Mouse (Mus musculus) NIH3T3 (cell line): Measurements from ENCODE around the gene Asic2.

Experiments used
- DNase-seq: peaks from one replicate; pipeline ENCODE4 v3.0.0-alpha.2; 2012; ENCODE audit warnings: low read depth

The Asic2 gene

GRCm38 (mm10) chr11:81092161-81092560, 876.1 kb downstream of the Asic2 start:
- no peak for DNase-seq

- DNase-seq: no peak
Observed at GRCm38 (mm10) chr11:81083822-81084221, 884.4 kb downstream of the Asic2 start.

- no peak for DNase-seq
Observed at GRCm38 (mm10) chr11:81080076-81080805, 888.0 kb downstream of the Asic2 start.

- peak; percentile 3 for DNase-seq
Observed at GRCm38 (mm10) chr11:81079237-81079636, 889.0 kb downstream of the Asic2 start.

- no peak for DNase-seq
Observed at GRCm38 (mm10) chr11:81071836-81072235, 896.4 kb downstream of the Asic2 start.

- no peak for DNase-seq
Observed at GRCm38 (mm10) chr11:81065386-81065785, 902.9 kb downstream of the Asic2 start.

- no peak for DNase-seq
Observed at GRCm38 (mm10) chr11:81064006-81064405, 904.3 kb downstream of the Asic2 start.

- DNase-seq: no peak
Observed at GRCm38 (mm10) chr11:81060077-81060476, 908.2 kb downstream of the Asic2 start.

GRCm38 (mm10) chr11:81059546-81059945, 908.7 kb downstream of the Asic2 start:
- no peak for DNase-seq

GRCm38 (mm10) chr11:81057506-81057905, 910.8 kb downstream of the Asic2 start:
- DNase-seq: no peak

GRCm38 (mm10) chr11:81056776-81057175, 911.5 kb downstream of the Asic2 start:
- no peak for DNase-seq

GRCm38 (mm10) chr11:81055446-81056145, 912.7 kb downstream of the Asic2 start:
- no peak for DNase-seq

GRCm38 (mm10) chr11:81053826-81054225, 914.4 kb downstream of the Asic2 start:
- no peak for DNase-seq

- DNase-seq: no peak
Observed at GRCm38 (mm10) chr11:81041671-81042070, 926.6 kb downstream of the Asic2 start.

GRCm38 (mm10) chr11:81039976-81040375, 928.3 kb downstream of the Asic2 start:
- DNase-seq: no peak

- no peak for DNase-seq
Observed at GRCm38 (mm10) chr11:81032151-81032550, 936.1 kb downstream of the Asic2 start.

GRCm38 (mm10) chr11:81014776-81015175, 953.5 kb downstream of the Asic2 start:
- no peak for DNase-seq

- DNase-seq: no peak
Observed at GRCm38 (mm10) chr11:81013501-81013900, 954.8 kb downstream of the Asic2 start.

GRCm38 (mm10) chr11:81010766-81011165, 957.5 kb downstream of the Asic2 start:
- no peak for DNase-seq

- DNase-seq: no peak
Observed at GRCm38 (mm10) chr11:81009366-81009765, 958.9 kb downstream of the Asic2 start.

- DNase-seq: peak; percentile 75
Observed at GRCm38 (mm10) chr11:81005831-81006230, 962.4 kb downstream of the Asic2 start.

GRCm38 (mm10) chr11:81002769-81003430, 965.4 kb downstream of the Asic2 start:
- DNase-seq: no peak

- DNase-seq: no peak
Observed at GRCm38 (mm10) chr11:80995621-80996020, 972.6 kb downstream of the Asic2 start.
